Mouse (Mus musculus) heart, embryonic 14.5 days (tissue): ENCODE data around the gene Hdac7. TPM values are rescaled to one million over a fixed set of nuclear protein-coding genes. Genes with fewer than 3 reads are reported as not detected.
A peak's percentile ranks its signal among the peaks of the same experiment; 100 is the strongest.

ENCODE experiments used
- ATAC-seq: fragments of 200-750 bp; cut with Nextera tagmentation; 2 replicates; pipeline ENCODE4 v1.8.0; 2017; ENCODE audit warnings: low read depth, moderate TSS enrichment; ENCODE audit not compliant: insufficient number of reproducible peaks, insufficient read depth, low FRiP score
- H3K27ac ChIP-seq, 2 experiments: fragments of 200-500 bp in 1 of 2; fragments of 300-500 bp in 1 of 2; sonication (generic) in 1 of 2; replicated peaks in 1 of 2; 2 replicates each; pipeline ENCODE4 v1.5.1; 2012 to 2014; ENCODE audit warnings: low read depth in 2 of 2, low read length in 2 of 2, control low read depth in 1 of 2, mild to moderate bottlenecking in 1 of 2, mixed read lengths in 1 of 2; ENCODE audit not compliant: control insufficient read depth in 1 of 2, insufficient read depth in 1 of 2
- H3K27me3 ChIP-seq: fragments of 300-500 bp; sonication (generic); 2 replicates; pipeline ENCODE4 v1.6.1; 2014; ENCODE audit warnings: mild to moderate bottlenecking, low read length, control low read depth; ENCODE audit not compliant: control insufficient read depth, insufficient read depth
- H3K36me3 ChIP-seq: fragments of 300-500 bp; sonication (generic); 2 replicates; pipeline ENCODE4 v1.6.1; 2014; ENCODE audit warnings: mild to moderate bottlenecking, control low read depth, low read length, mixed read lengths; ENCODE audit not compliant: control insufficient read depth, insufficient read depth
- H3K4me1 ChIP-seq, 2 experiments: fragments of 200-500 bp in 1 of 2; fragments of 300-500 bp in 1 of 2; sonication (generic) in 1 of 2; 2 replicates each; pipeline ENCODE4 v1.6.1; 2012 to 2014; ENCODE audit warnings: low read length in 2 of 2, control low read depth in 1 of 2, mixed read lengths in 1 of 2; ENCODE audit not compliant: control insufficient read depth in 2 of 2, insufficient read depth in 2 of 2
- H3K4me2 ChIP-seq: fragments of 300-500 bp; sonication (generic); 2 replicates; pipeline ENCODE4 v1.6.1; 2014; ENCODE audit warnings: mild to moderate bottlenecking, low read length
- H3K4me3 ChIP-seq, 2 experiments: fragments of 200-500 bp in 1 of 2; fragments of 300-500 bp in 1 of 2; sonication (generic) in 1 of 2; 2 replicates each; pipeline ENCODE4 v1.5.1; 2012 to 2014; ENCODE audit warnings: low read length in 2 of 2, mild to moderate bottlenecking in 2 of 2, control low read depth in 1 of 2, low read depth in 1 of 2, moderate library complexity in 1 of 2; ENCODE audit not compliant: control insufficient read depth in 1 of 2, insufficient read depth in 1 of 2
- H3K9ac ChIP-seq: fragments of 300-500 bp; sonication (generic); 2 replicates; pipeline ENCODE4 v1.6.1; 2014; ENCODE audit warnings: mild to moderate bottlenecking, low read length
- H3K9me3 ChIP-seq: fragments of 300-500 bp; sonication (generic); 2 replicates; pipeline ENCODE4 v1.6.1; 2016; ENCODE audit warnings: low read length, control low read depth; ENCODE audit not compliant: control insufficient read depth
- WGBS: fragments of 180-500 bp; shearing (Covaris S2); extraction: QIAGEN DNeasy Blood & Tissue Kit; methylation state at CpG from one replicate; pipeline ENCODE4 v1.1.7; 2014; 5-methylcytosine and 5-hydroxymethylcytosine counted together
- polyA plus RNA-seq: library from polyadenylated mRNA; unstranded; fragments of >200 nt; fragmentation: Nextera tagmentation; extraction: Ambion mirVana; gene quantifications from 2 replicates; pipeline ENCODE4 v1.2.1, GENCODE M21; 2014

Hdac7 gene
- polyA plus RNA-seq, 1 experiment from 2014 or later = 25.7 TPM

- peaks cover 18 to 31% of the 10 kb centered on the region in 2 experiments for H3K4me1 ChIP-seq
- WGBS = 69% methylated on average over 9 of the region's 9 CpGs
- H3K27ac ChIP-seq = no peak overlapping the region
- H3K9me3 ChIP-seq = no peaks in the 10 kb centered on the region
- no peaks in the 10 kb centered on the region for H3K27me3 ChIP-seq
- H3K9ac ChIP-seq = no peak overlapping the region
- H3K4me2 ChIP-seq = 0 out of 2 replicates have a peak overlapping the region, but pooled peaks have one; percentile 8
- H3K36me3 ChIP-seq = peaks cover 20% of the 10 kb centered on the region
- H3K4me3 ChIP-seq = no peak overlapping the region
- no peak for ATAC-seq
These were observed 80.8 kb downstream of the Hdac7 start for GRCm38 (mm10) chr15:97763256-97764049.

DNA sequence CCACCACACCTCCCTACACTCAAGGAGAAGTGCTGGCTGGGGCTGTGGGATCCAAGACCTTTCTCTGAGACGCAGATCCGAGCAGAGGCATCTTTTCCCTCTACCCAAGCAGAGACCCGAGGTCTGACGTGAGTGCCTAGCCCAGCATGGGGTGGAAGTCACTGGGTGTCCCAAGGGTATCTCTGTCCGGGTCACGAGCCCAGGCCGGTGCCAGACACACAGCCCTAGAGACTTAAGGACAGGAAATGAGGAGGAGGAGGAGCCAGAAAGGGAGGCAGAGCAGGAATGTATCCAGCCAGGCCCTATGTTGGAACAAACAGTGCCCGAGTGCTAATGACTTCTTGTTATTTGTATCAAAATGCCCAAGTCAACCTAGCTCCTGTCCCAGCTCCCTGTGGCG is 81.6 kb downstream of the Hdac7 start:
- no peak overlapping the region for H3K27ac ChIP-seq
- H3K4me2 ChIP-seq = no peak overlapping the region

GRCm38 (mm10) chr15:97761438-97761837 is 82.9 kb downstream of the Hdac7 start:
- H3K27me3 ChIP-seq = no peaks in the 10 kb centered on the region
- ATAC-seq = no peak

More for the DNA sequence above, 81.6 kb downstream of the Hdac7 start:
- WGBS = 54% methylated on average over 9 of the region's 9 CpGs
- ATAC-seq = no peak
- Histone ChIP-seq H3K4me3 (no peak overlapping the region), H3K4me1 (peaks cover 14 to 29% of the 10 kb centered on the region in 2 experiments), H3K9ac (no peak overlapping the region), H3K9me3 (no peaks in the 10 kb centered on the region), H3K27me3 (no peaks in the 10 kb centered on the region), H3K36me3 (peaks cover 26% of the 10 kb centered on the region)

DNA sequence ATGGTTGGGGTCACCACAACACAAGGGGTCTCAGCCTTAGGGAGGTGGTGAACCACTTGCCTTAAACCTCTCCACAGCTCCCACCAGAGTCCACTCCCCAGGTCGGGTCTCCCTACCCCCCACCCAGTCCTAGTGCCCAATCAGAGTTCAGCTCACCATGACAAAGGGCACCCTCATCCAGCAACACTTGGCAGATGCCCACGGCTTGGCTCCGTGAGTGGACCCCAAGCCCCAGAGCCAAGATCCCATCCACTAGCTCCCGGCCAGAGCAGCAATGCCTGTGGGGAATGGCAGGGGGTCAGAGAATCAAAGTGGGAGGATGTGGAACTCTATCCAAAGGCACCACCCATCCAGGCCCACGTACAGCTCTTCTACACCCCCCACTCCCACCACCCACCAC is 83.3 kb downstream of the Hdac7 start:
- Histone ChIP-seq H3K4me1 (peaks cover 6 to 16% of the 10 kb centered on the region in 2 experiments; a peak in 3 of 4 replicates), H3K4me2 (no peak overlapping the region), H3K9me3 (no peaks in the 10 kb centered on the region), H3K36me3 (peaks cover 32% of the 10 kb centered on the region), H3K27me3 (no peaks in the 10 kb centered on the region), H3K27ac (no peak overlapping the region), H3K9ac (no peak overlapping the region), H3K4me3 (no peak overlapping the region)
- no peak for ATAC-seq
- 75% methylated on average over 5 of the region's 5 CpGs for WGBS

More at GRCm38 (mm10) chr15:97761438-97761837, 82.9 kb downstream of the Hdac7 start:
- H3K9ac ChIP-seq = no peak overlapping the region
- WGBS = 49% methylated on average over 13 of the region's 13 CpGs
- H3K9me3 ChIP-seq = no peaks in the 10 kb centered on the region
- peaks cover 32% of the 10 kb centered on the region for H3K36me3 ChIP-seq
- H3K27ac ChIP-seq = no peak overlapping the region
- peaks cover 10 to 20% of the 10 kb centered on the region in 2 experiments for H3K4me1 ChIP-seq
- no peak overlapping the region for H3K4me3 ChIP-seq
- H3K4me2 ChIP-seq = no peak overlapping the region

- ATAC-seq = no peak
- H3K36me3 ChIP-seq = peaks cover 32% of the 10 kb centered on the region
- H3K27ac ChIP-seq = no peak overlapping the region
- H3K27me3 ChIP-seq = no peaks in the 10 kb centered on the region
- no peak overlapping the region for H3K4me3 ChIP-seq
- no peaks in the 10 kb centered on the region for H3K9me3 ChIP-seq
- peaks cover 12 to 17% of the 10 kb centered on the region in 2 experiments for H3K4me1 ChIP-seq
- 86% methylated on average over 9 of the region's 9 CpGs for WGBS
- H3K9ac ChIP-seq = no peak overlapping the region
- no peak overlapping the region for H3K4me2 ChIP-seq
These were observed 84.3 kb downstream of the Hdac7 start for GRCm38 (mm10) chr15:97760006-97760405.

GRCm38 (mm10) chr15:97755361-97755760 is 88.9 kb downstream of the Hdac7 start:
- Histone ChIP-seq H3K4me2 (no peak overlapping the region), H3K9ac (no peak overlapping the region), H3K27ac (no peak overlapping the region), H3K9me3 (no peaks in the 10 kb centered on the region), H3K4me3 (no peak overlapping the region), H3K27me3 (no peaks in the 10 kb centered on the region), H3K4me1 (peaks cover 34 to 37% of the 10 kb centered on the region in 2 experiments), H3K36me3 (peaks cover 30% of the 10 kb centered on the region)
- ATAC-seq = no peak
- 28% methylated on average over 8 of the region's 8 CpGs for WGBS

DNA sequence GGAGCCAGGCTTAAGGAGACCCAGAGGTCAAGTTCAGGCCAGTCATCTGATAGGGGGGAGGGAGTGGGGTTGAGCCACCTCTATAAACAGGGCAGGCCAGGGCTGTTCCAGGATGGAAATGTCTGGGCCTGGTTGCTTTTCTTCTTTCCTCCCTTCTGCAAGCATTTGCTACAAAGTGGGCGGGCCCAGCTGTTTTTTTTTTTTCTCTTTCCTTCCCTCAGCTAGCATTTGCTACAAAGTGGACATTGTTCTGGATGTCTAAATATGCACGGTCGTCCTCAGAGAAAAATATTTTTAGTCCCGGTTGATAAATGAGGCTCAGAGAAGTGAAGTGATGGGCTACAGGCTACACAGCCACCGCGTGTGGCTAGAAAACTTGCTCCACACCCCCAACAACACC is 89.8 kb downstream of the Hdac7 start:
- H3K36me3 ChIP-seq = peaks cover 25% of the 10 kb centered on the region
- H3K9ac ChIP-seq = peak overlapping the region; percentile 27; the same call in 1 of the 2 replicates
- no peak overlapping the region for H3K4me2 ChIP-seq
- 22% methylated on average over 6 of the region's 6 CpGs for WGBS
- no peak overlapping the region for H3K4me3 ChIP-seq
- H3K9me3 ChIP-seq = no peaks in the 10 kb centered on the region
- H3K27me3 ChIP-seq = no peaks in the 10 kb centered on the region
- no peak for ATAC-seq
- H3K27ac ChIP-seq = 0 out of 4 replicates have a peak overlapping the region, but pooled peaks of 1 of the 2 experiments have one; percentile 20
- peaks cover 42 to 46% of the 10 kb centered on the region in 2 experiments for H3K4me1 ChIP-seq
